Mouse (Mus musculus) kidney, adult 2 months (tissue): ENCODE measurements around the gene Mpst.

Experiments used
- CTCF ChIP-seq: fragments of 200-500 bp; conservative IDR thresholded peaks from 2 replicates; pipeline ENCODE4 v1.5.1; 2011; ENCODE audit warnings: low read depth, mild to moderate bottlenecking, control low read depth, low read length, moderate library complexity, mixed read lengths; ENCODE audit not compliant: insufficient read depth, insufficient read length
- POLR2A ChIP-seq: fragments of 200-500 bp; IDR thresholded peaks from one replicate; pipeline ENCODE4 v1.6.1; 2011; ENCODE audit warnings: low read depth, low read length, control low read depth

- TF ChIP-seq POLR2A (no peak), CTCF (no peak)
Measured at GRCm38 (mm10) chr15:78401921-78402320, 4.3 kb upstream of the Mpst start.
